Mouse (Mus musculus) thymus, postnatal 4 days (tissue): ENCODE results near the gene Scfd2.

Source experiments
- DNase-seq: peaks from one replicate; pipeline ENCODE4 v3.0.0; 2021

Scfd2 gene

GRCm38 (mm10) chr5:74307242-74307641 lies 224.3 kb downstream of the Scfd2 start:
- no peak for DNase-seq

- DNase-seq = no peak
Measured at GRCm38 (mm10) chr5:74305533-74306189, 225.9 kb downstream of the Scfd2 start.

- no peak for DNase-seq
Measured at GRCm38 (mm10) chr5:74304767-74305166, 226.8 kb downstream of the Scfd2 start.

- no peak for DNase-seq
Measured at GRCm38 (mm10) chr5:74302331-74302730, 229.2 kb downstream of the Scfd2 start.

- no peak for DNase-seq
Measured at GRCm38 (mm10) chr5:74301443-74301842, 230.1 kb downstream of the Scfd2 start.

- DNase-seq = no peak
Measured at GRCm38 (mm10) chr5:74300931-74301330, 230.6 kb downstream of the Scfd2 start.

GRCm38 (mm10) chr5:74300140-74300539 lies 231.4 kb downstream of the Scfd2 start:
- no peak for DNase-seq

GRCm38 (mm10) chr5:74297113-74297512 lies 234.4 kb downstream of the Scfd2 start:
- peak; percentile 57 for DNase-seq

- no peak for DNase-seq
Measured at GRCm38 (mm10) chr5:74296096-74296495, 235.5 kb downstream of the Scfd2 start.

GRCm38 (mm10) chr5:74293513-74293912 lies 238.0 kb downstream of the Scfd2 start:
- DNase-seq = no peak

- DNase-seq = no peak
Measured at GRCm38 (mm10) chr5:74292050-74292449, 239.5 kb downstream of the Scfd2 start.

GRCm38 (mm10) chr5:74291575-74291974 lies 240.0 kb downstream of the Scfd2 start:
- no peak for DNase-seq

- DNase-seq = no peak
Measured at GRCm38 (mm10) chr5:74289957-74290356, 241.6 kb downstream of the Scfd2 start.

GRCm38 (mm10) chr5:74288206-74288605 lies 243.4 kb downstream of the Scfd2 start:
- DNase-seq = no peak

GRCm38 (mm10) chr5:74286301-74286700 lies 245.3 kb downstream of the Scfd2 start:
- DNase-seq = no peak

GRCm38 (mm10) chr5:74285764-74286163 lies 245.8 kb downstream of the Scfd2 start:
- DNase-seq = no peak

GRCm38 (mm10) chr5:74285289-74285688 lies 246.3 kb downstream of the Scfd2 start:
- DNase-seq = no peak

GRCm38 (mm10) chr5:74283545-74283944 lies 248.0 kb downstream of the Scfd2 start:
- peak; percentile 65 for DNase-seq

GRCm38 (mm10) chr5:74281480-74281879 lies 250.1 kb downstream of the Scfd2 start:
- no peak for DNase-seq

- DNase-seq = no peak
Measured at GRCm38 (mm10) chr5:74279673-74280072, 251.9 kb downstream of the Scfd2 start.

- no peak for DNase-seq
Measured at GRCm38 (mm10) chr5:74278428-74278827, 253.1 kb downstream of the Scfd2 start.

GRCm38 (mm10) chr5:74277712-74278111 lies 253.8 kb downstream of the Scfd2 start:
- DNase-seq = peak; percentile 91

GRCm38 (mm10) chr5:74277216-74277615 lies 254.3 kb downstream of the Scfd2 start:
- no peak for DNase-seq

GRCm38 (mm10) chr5:74273313-74273712 lies 258.2 kb downstream of the Scfd2 start:
- no peak for DNase-seq

GRCm38 (mm10) chr5:74267736-74268369 lies 263.7 kb downstream of the Scfd2 start:
- no peak for DNase-seq
